Mouse (Mus musculus) heart, adult 2 months (tissue): ENCODE measurements at regions not wholly inside any gene's neighbourhood (a gene's known extent, or its start where the extent isn't known, plus 50 kb on each side); places are given as distances from the start of the nearest gene placed in this dataset.

Experiments
- DNase-seq, 2 experiments: peaks; one replicate each; pipeline ENCODE4 v3.0.0; 2021
- H3K27ac ChIP-seq: fragments of 200-600 bp; 2 replicates; pipeline ENCODE4 v1.8.1; 2022
- H3K27me3 ChIP-seq: fragments of 200-500 bp; 2 replicates; pipeline ENCODE4 v1.6.1; 2012; ENCODE audit warnings: mild to moderate bottlenecking, low read length, inconsistent platforms, mixed read lengths; ENCODE audit not compliant: control insufficient read depth, insufficient read depth
- H3K36me3 ChIP-seq: fragments of 200-500 bp; 2 replicates; pipeline ENCODE4 v1.6.1; 2012; ENCODE audit warnings: low read length, inconsistent platforms; ENCODE audit not compliant: control insufficient read depth, insufficient read depth
- H3K4me1 ChIP-seq: fragments of 200-500 bp; 2 replicates; pipeline ENCODE4 v1.6.1; 2011; ENCODE audit warnings: low read length; ENCODE audit not compliant: control insufficient read depth, insufficient read depth
- H3K4me3 ChIP-seq: fragments of 200-600 bp; 2 replicates; pipeline ENCODE4 v1.8.1; 2022
- H3K79me2 ChIP-seq: fragments of 200-500 bp; replicated peaks from 2 replicates; pipeline ENCODE4 v1.6.1; 2012; ENCODE audit warnings: mild to moderate bottlenecking, inconsistent platforms, low read length, moderate library complexity, mixed read lengths; ENCODE audit not compliant: control insufficient read depth, insufficient read depth
- H3K9ac ChIP-seq: fragments of 200-500 bp; 2 replicates; pipeline ENCODE4 v1.6.1; 2012; ENCODE audit warnings: low read depth, mild to moderate bottlenecking, control low read depth, inconsistent platforms, low read length, mixed read lengths
- CTCF ChIP-seq: fragments of 200-600 bp; IDR thresholded peaks from 2 replicates; pipeline ENCODE4 v1.8.1; 2022; ENCODE audit warnings: antibody characterized with exemption, mild to moderate bottlenecking, moderate library complexity
- EP300 ChIP-seq: fragments of 200-500 bp; IDR thresholded peaks from 2 replicates; pipeline ENCODE4 v1.6.1; 2011; ENCODE audit warnings: low read depth, low read length, control low read depth; ENCODE audit not compliant: insufficient read depth
- POLR2A ChIP-seq: fragments of 200-500 bp; IDR thresholded peaks from 2 replicates; pipeline ENCODE4 v1.6.1; 2011; ENCODE audit warnings: mild to moderate bottlenecking, low read depth, low read length, control low read depth; ENCODE audit not compliant: insufficient read depth
- WGBS: fragments of 180-500 bp; shearing (Covaris S2); methylation state at CpG from one replicate; pipeline ENCODE4 v1.1.7; 2018; 5-methylcytosine and 5-hydroxymethylcytosine counted together
- intact Hi-C: fragments of 180-260 bp; cut with DNase I; formaldehyde crosslinking; loops from one replicate; pipeline ENCODE4 v1.15.1; 2025

DNA sequence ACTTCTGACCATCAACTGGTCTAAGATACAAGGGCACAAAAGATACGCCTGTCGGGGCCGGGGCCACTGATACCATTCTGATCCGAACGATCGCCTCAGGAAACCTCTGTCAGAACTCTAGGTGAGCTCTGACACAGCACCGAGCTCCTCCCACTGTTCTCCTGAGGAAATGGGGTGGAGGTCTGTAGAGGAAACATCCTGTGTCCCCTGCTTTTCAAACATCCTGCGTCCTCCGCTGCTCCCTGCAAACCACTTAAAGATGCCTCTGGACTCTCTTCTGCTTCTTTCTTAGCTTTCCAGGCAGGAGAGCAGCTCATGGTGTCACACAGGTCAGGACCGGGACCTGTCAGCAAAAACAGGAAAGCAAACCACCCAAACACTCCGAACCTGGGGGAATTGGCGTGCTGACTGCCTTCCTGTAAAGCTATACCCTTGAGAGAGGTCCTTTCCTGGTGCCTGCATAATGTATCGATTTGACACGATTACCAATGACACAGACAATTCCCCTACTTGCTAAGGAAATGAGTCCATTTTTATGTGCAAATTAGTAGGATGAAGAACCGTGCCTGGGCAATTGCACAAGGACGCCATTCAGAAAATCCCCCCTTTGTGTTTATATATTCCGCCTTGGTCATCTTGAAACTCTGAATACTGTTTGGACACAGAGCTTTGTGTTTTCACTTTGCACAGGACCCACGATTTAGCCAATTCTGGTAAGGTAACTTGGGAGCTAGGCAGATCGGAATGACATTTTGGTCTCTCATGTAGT lies 58.4 kb upstream of the Kcnj15 start:
- Histone ChIP-seq H3K79me2 (no peaks in the 10 kb centered on the region), H3K27ac (no peak overlapping the region), H3K4me1 (peaks cover 10% of the 10 kb centered on the region), H3K4me3 (no peak overlapping the region), H3K27me3 (no peaks in the 10 kb centered on the region), H3K36me3 (no peaks in the 10 kb centered on the region), H3K9ac (no peak overlapping the region; the same call in 1 of the 2 replicates)
- intact Hi-C loops = loop anchor here (5.0 to 10.0 kb wide), 2 partner anchors 123 to 376 kb away; no protein-coding TSS in a partner anchor
- WGBS = 41% methylated on average over 19 of the region's 19 CpGs
- no peak for DNase-seq
- TF ChIP-seq POLR2A (no peak), CTCF (no peak), EP300 (no peak)

DNA sequence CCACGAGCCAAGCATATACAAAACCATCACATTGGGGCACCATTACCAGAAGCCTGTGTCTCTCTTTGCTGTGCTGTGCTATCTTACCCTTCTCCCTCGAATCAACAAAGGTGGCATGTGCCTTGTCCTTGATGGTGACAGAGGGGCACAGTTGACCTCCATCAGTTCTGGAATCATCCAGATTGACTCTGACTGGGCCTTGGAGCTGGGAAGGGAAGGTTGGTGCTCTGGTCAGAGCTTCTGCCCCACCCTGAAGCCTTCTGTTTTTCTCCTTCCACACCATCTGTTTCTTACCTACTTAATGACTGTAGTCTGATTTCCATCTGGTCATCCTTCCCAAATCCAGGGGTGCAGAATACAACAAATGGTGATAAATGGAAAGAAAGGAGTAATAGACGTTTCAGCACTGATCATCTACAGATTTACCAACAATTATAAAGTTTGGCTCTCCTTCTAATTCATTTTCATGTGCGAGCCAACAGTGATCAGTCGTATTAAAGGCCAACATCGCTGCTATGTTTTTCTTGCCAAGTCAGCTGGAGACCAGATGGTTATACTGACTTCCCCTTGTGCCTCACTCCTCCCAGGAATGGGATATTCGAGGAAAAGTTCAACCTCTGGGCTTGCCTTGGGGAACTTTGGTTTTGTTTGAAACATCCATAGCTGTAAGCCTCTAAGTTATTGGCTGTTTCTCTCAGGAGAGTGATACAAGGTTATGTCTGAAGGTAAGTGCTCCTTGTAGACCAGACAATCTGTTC lies 55.1 kb upstream of the Kcnj15 start:
- no peak for DNase-seq
- intact Hi-C loops = no loop called here
- TF ChIP-seq POLR2A (no peak), CTCF (no peak), EP300 (no peak)

GRCm38 (mm10) chr16:95203026-95203425 lies 54.3 kb upstream of the Kcnj15 start:
- intact Hi-C loops = no loop called here
- Histone ChIP-seq H3K79me2 (no peaks in the 10 kb centered on the region), H3K36me3 (no peaks in the 10 kb centered on the region), H3K27ac (no peak overlapping the region), H3K27me3 (no peaks in the 10 kb centered on the region), H3K4me1 (peaks cover 8% of the 10 kb centered on the region), H3K4me3 (no peak overlapping the region), H3K9ac (no peak overlapping the region)
- no peak for DNase-seq
- 83% methylated on average over 3 of the region's 3 CpGs for WGBS
- TF ChIP-seq POLR2A = no peak
- no peak for TF ChIP-seq EP300
- TF ChIP-seq CTCF = no peak

More for the DNA sequence above, 55.1 kb upstream of the Kcnj15 start:
- Histone ChIP-seq H3K4me1 (peaks cover 8% of the 10 kb centered on the region), H3K27me3 (no peaks in the 10 kb centered on the region), H3K27ac (no peak overlapping the region), H3K36me3 (no peaks in the 10 kb centered on the region), H3K9ac (no peak overlapping the region), H3K79me2 (no peaks in the 10 kb centered on the region), H3K4me3 (no peak overlapping the region)
- 51% methylated on average over 7 of the region's 7 CpGs for WGBS

DNA sequence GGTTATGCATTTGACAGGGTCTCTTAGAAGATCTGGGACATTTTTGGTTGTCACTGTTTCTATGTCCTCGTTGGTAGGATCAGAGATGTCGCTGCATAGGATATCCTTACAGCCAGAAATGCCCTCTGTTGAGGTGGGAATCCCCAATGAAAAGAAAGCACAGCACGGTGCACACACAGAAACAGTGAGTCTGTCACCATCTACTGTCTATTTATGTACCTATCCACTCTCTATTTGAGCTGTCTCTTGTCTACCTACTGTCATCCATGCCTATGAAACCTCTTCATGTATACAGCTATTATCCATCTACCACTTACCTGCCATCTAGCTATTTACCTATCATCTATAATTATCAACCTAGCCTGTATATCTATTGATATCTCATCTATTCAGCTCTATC lies 53.6 kb upstream of the Kcnj15 start:
- Histone ChIP-seq H3K27ac (no peak overlapping the region), H3K27me3 (no peaks in the 10 kb centered on the region), H3K9ac (no peak overlapping the region), H3K36me3 (no peaks in the 10 kb centered on the region), H3K4me3 (no peak overlapping the region), H3K79me2 (no peaks in the 10 kb centered on the region), H3K4me1 (peaks cover 5% of the 10 kb centered on the region)
- 85% methylated on average over 3 of the region's 3 CpGs for WGBS
- DNase-seq = no peak
- intact Hi-C loops = no loop called here
- no peak for TF ChIP-seq EP300
- no peak for TF ChIP-seq CTCF
- TF ChIP-seq POLR2A = no peak

GRCm38 (mm10) chr16:95204507-95204906 lies 52.9 kb upstream of the Kcnj15 start:
- WGBS = 74% methylated on average over 6 of the region's 6 CpGs
- no peaks in the 10 kb centered on the region for H3K36me3 ChIP-seq
- no peak overlapping the region for H3K27ac ChIP-seq
- peaks cover 2% of the 10 kb centered on the region for H3K4me1 ChIP-seq
- no peak for TF ChIP-seq EP300
- TF ChIP-seq CTCF = no peak
- TF ChIP-seq POLR2A = no peak
- H3K4me3 ChIP-seq = no peak overlapping the region
- no peak for DNase-seq
- no peaks in the 10 kb centered on the region for H3K79me2 ChIP-seq
- no peak overlapping the region for H3K9ac ChIP-seq
- intact Hi-C loops = no loop called here
- H3K27me3 ChIP-seq = no peaks in the 10 kb centered on the region

GRCm38 (mm10) chr16:95206445-95206844 lies 50.9 kb upstream of the Kcnj15 start:
- H3K27ac ChIP-seq = no peak overlapping the region
- intact Hi-C loops = no loop called here
- H3K79me2 ChIP-seq = no peaks in the 10 kb centered on the region
- H3K27me3 ChIP-seq = no peaks in the 10 kb centered on the region
- no peak overlapping the region for H3K4me3 ChIP-seq
- no peak overlapping the region for H3K9ac ChIP-seq
- H3K4me1 ChIP-seq = peaks cover 2% of the 10 kb centered on the region
- TF ChIP-seq CTCF (no peak), POLR2A (no peak), EP300 (no peak)
- WGBS = 86% methylated on average over 5 of the region's 5 CpGs
- H3K36me3 ChIP-seq = no peaks in the 10 kb centered on the region
- DNase-seq = no peak
